Mouse (Mus musculus): ENCODE data around the gene Marveld2.

The Marveld2 gene

DNA sequence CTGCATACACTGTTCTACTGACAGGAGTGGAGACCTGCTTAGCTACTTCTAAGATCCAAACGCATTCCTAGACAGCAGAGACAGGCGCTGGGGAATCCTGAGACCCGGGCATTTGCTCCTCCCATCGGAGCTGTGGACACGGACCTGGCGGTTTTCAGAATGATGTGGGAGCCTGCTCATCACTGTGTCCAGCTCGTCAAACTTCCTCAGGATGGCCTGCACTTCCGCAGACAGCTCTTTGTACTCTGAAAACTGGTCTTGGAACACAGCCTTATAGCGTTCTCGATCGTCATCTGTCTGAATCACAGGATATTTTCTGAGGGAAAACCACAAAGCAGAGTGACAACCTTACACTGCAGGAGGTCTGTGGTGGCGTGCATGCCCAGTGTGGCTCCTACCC lies 16.5 kb downstream of the Marveld2 start:
- no peak for DNase-seq (ENCODE audit: low read depth, low spot score)

GRCm38 (mm10) chr13:100597284-100597683 lies 19.5 kb downstream of the Marveld2 start:
- no peak for DNase-seq (ENCODE audit: low read depth, low spot score)

DNA sequence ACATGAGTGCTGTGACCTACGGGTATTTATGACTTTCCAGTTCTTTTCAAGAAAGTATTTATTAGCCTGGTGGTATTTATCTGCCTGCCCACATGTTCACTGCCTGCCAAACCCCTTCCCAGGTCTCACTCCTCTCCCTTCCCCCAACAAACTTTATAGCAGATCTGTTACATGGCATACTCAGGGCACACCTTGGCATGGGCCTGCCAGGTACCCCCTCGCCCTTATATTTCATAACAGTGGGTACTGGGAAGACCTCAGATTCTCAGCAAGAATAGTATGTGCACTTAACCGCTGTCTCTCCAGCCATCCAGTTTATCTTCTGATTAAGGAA lies 21.3 kb downstream of the Marveld2 start:
- DNase-seq (ENCODE audit: low read depth, low spot score), result no peak

DNA sequence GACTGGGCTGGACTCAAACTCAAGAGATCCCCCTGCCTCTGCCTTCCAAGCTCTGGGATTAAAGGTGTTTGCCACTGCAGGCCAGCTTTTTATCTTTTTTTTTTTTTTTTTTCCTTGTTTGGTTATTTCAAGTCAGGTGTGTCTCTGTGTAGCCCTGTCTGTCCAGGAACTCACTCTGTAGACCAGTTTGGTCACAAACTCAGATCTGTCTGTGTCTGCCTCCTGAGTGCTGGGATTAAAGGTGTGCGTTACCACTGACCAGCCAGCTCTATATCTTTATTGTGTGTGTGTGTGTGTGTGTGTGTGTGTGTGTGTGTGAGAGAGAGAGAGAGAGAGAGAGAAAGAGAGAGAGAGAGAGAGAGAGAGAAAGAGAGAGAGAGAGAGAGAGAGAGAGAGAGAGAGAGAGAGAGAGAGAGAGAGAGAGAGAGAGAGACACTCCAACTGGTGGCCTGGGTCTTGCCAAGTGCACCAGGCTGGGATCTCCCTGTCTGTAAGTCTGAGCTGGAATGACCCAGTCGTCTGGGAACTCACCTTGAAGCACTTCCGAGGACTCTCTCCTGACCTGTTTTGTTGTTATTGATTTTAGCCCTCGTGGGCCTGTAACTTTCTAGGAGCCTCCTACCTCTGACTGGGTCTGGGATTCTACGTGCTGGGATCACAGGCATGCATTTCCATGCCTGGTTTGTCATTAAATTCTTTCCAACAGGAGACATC lies 21.8 kb downstream of the Marveld2 start:
- DNase-seq (ENCODE audit: low read depth, low spot score), result no peak

DNA sequence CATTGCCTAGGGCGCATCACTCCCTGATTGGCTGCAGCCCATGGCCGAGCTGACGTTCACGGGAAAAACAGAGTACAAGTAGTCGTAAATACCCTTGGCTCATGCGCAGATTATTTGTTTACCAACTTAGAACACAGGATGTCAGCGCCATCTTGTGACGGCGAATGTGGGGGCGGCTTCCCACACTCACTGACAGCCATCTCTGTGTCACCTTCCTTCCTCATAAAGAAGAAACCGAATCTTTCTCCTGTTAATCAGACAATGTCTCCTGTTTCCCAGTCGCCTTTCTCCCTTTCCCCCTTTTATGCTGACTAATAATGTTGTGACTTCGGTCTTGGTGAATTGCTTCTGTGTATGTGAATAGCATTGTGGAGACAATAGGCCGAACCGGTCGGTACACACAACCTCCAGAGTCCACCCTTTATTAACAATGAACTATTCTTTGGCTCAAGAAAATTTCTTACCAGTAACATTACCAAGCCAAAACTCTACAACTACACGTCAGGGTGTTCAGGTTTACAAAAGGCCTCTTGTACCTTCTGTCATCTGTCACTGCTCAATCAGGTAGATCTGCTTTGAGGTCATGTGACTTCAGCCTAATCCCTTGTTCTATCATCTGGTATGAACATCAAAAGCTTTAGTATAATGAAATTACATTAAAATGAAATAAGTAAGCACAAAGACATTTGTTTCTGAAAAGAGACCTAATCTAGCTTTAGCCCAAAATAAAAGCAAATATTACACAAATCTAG lies 22.6 kb downstream of the Marveld2 start:
- no peak for DNase-seq (ENCODE audit: low read depth, low spot score)

DNA sequence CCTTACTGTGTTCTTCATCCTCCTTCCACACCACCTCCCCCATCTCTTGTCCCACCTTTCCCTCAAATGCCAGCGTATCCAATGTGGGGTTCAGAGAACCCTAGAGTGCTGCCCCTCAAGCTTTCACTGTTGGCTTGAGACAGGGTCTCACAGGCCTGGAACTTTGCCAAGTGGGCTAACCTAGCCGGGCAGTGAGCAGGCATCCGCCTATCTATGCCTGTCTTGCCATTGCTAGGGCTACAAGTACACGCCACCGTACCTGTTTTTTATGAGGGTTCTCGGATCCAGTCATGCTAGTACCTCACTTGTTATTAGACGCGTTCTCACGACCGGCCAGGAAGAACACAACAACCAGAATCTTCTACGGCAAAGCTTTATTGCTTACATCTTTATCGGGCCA lies 28.1 kb downstream of the Marveld2 start:
- no peak for DNase-seq (ENCODE audit: low read depth, low spot score)

GRCm38 (mm10) chr13:100582144-100582543 lies 34.6 kb downstream of the Marveld2 start:
- no peak for DNase-seq (ENCODE audit: low read depth, low spot score)

DNA sequence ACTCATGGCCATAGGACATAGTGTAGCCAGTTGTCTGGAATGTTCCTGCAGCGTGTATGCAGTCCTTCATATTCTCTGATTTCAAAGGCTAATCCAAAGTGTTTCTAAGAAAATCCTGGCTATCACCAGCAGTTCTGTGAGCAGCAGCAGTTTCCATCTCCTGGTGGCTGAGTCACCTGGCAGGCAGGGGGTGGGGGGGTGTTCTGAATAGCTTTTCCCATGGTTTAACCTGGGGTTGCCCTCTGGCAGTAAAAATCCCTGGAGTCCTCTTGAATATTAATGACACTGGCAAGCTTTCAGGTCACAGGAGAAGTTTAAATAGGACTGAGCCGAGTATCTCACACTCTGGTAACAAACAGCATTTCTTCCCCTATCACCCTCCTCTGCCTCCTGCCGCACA lies 35.1 kb downstream of the Marveld2 start:
- no peak for DNase-seq (ENCODE audit: low read depth, low spot score)

DNA sequence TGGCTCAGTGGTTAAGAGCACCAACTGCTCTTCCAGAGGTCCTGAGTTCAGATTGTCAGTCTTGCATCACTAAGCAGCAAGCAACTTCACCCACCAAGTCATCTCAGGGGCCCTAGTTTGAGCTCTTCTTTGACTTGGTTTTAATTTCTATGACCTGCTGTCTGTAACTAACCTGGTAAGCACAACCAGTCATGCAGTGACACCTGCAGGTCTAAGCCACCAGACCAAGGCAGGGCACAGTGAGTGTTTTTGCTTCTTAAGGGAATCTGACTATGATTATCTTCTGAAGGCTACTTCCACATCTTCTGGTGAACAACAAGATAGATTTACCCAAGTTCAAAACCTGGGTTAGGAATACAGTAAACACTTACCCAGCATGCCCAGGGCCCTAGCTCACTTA lies 36.8 kb downstream of the Marveld2 start:
- no peak for DNase-seq (ENCODE audit: low read depth, low spot score)

- DNase-seq (ENCODE audit: low read depth, low spot score), result no peak
Measured at GRCm38 (mm10) chr13:100579220-100579619, 37.6 kb downstream of the Marveld2 start.

GRCm38 (mm10) chr13:100575950-100576349 lies 40.8 kb downstream of the Marveld2 start:
- no peak for DNase-seq (ENCODE audit: low read depth, low spot score)

DNA sequence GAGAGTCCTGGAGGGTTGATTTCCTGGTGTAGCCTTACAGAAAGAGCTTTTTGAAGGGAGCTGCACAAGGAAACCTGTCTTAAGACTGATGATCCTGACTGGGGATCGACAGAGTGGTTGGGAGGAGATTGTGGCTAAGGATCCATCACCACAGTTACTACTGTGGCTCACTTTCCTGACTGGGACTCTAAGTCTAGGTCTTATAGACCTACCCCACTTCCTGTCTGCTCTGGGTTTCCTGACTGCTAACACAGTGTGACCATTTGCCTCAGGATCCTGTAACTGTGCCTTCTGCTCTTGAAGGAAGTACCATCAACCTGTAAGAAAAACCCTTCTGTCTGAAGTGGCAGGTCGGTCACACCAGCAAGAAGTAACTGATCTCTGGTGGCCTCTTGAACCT lies 46.1 kb downstream of the Marveld2 start:
- no peak for DNase-seq (ENCODE audit: low read depth, low spot score)

- no peak for DNase-seq (ENCODE audit: low read depth, low spot score)
Measured at GRCm38 (mm10) chr13:100568359-100568758, 48.4 kb downstream of the Marveld2 start.

DNA sequence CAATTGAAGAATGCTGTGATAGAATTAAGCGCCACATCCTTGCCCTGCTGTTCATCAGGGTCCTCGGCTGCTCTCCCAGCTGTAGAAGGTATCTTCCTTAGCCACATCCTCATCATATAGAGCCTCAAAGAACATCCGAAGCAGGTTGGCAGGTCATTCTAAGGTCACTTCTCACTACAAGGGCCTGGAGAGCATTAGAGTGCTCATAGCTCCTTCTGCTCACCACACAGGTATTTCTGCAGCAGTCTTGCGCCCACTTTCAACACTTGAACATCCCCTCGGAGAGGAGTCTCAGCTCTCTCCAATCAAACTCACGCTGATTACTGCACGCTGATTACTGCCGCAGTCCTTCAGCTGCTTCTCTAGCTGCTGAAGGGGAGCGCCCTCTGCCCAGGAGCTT lies 57.3 kb downstream of the Marveld2 start:
- no peak for DNase-seq (ENCODE audit: low read depth, low spot score)

DNA sequence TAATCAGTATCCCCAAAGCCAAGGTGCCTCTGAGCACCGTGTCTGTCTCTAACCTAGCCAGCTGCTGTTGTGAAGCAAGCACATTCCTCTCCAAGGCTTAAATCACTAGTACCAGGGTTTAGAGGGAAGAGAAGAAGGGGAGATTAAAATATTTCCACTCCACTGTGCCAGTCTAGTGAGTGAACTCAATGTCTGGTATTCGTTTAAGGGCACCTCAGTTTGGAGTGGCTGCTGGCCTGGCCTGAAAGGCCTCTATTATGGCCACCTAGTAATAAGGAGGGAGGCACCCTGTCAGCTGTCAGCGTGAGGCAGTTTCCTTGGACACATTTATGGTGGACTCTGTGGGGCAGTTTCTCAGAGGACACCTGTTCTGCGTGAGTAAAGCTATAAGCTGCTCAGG lies 59.8 kb downstream of the Marveld2 start:
- DNase-seq (ENCODE audit: low read depth, low spot score), result no peak

DNA sequence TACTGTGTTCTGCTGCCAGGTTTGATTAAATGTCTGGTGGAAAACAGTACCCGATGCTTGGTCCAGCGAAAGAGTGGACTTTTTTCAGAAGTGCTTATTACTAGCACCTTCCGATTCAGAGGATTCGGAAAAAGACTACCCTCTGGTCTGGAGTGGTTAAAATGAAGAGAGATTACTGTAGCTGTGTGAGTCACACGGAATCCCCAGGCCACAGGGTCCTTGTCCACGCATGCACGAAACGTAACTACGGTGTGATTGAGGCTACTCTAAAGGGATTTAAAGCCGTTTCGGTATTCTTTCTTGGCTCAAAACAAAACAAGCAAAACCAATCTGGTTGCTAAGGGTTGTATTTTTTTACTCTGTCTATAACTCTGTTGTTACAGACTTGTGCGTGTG lies 63.7 kb downstream of the Marveld2 start:
- peak; percentile 21 for DNase-seq (ENCODE audit: low read depth, low spot score)

GRCm38 (mm10) chr13:100552369-100553041 lies 64.3 kb downstream of the Marveld2 start, which contains the start of gene Ocln:
Gene Ocln (minus strand): TSS chr13:100552718.
- no peak for DNase-seq (ENCODE audit: low read depth, low spot score)

- no peak for DNase-seq (ENCODE audit: low read depth, low spot score)
Measured at GRCm38 (mm10) chr13:100552009-100552368, 64.8 kb downstream of the Marveld2 start.

DNA sequence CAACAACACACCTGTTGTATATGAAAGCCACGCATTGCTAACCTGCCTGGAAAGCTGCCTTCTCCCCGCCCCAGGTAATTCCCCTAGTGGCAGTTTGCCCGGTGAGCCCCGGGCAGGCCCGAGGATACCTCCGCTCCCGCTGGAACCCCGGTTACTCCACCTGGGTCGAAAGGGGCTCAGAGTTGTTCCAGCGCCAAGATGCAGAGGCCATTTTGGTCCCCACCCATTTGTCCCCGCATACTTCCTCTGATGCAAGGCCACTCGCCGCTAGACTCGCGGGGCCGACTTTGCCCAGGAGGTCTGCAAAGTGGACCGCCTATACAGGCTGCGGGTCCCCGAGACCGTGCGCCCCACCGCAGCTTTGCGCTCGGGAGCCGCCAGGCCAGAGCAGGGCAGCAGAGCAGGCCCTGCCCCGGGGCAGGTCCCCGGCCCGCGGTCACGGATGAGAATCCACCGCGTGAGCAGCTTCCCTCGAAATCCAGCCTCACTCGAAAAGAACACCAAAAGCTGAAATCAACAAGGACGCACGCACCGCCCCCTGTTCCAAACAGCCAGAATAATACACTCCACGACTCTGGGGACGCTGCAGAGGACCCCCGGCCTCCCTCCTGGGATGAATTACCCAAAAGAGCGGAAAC lies 65.3 kb downstream of the Marveld2 start:
- DNase-seq (ENCODE audit: low read depth, low spot score), result peak; percentile 11

DNA sequence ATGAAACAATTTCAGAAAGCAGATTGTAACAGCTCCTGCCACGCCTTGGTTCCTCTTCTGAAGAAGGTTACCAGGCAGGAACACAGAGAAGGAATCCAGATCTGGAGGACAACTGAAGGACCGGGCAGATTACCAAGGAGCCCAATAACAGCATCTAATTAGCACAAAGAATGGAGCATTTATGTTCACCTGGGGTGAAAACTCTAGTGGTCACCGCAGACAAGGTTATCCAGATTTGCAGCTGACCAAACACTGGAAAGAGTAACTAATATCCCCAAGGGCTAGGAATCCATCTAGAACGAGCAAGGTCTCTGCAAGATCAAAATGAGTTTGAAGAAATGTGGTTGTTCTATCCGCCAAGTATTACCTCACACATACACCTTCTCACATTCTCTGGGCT lies 69.5 kb downstream of the Marveld2 start:
- DNase-seq (ENCODE audit: low read depth, low spot score), result no peak

Measured in forelimb bud, embryonic 11.5 days (tissue).